Mouse (Mus musculus): Measurements from ENCODE around the gene Olfr1436.
A peak's percentile ranks its signal among the peaks of the same experiment; 100 is the strongest.
"Not testable (repeated sequence)": the region's sequence is repeated elsewhere in the genome, so short reads cannot be mapped to it uniquely, and the experiment has no call there.

Olfr1436 gene

GRCm38 (mm10) chr19:12299030-12299429 is at the start of gene Olfr1436:
Gene Olfr1436, minus strand, starts transcription at chr19:12299130.
- not testable (repeated sequence) for DNase-seq (ENCODE audit: low spot score)

- no peak for DNase-seq (ENCODE audit: low spot score)
These were observed 36.9 kb upstream of the Olfr1436 start, which contains the start of gene Olfr1438-ps1 for GRCm38 (mm10) chr19:12335810-12336209. Gene Olfr1438-ps1, minus strand, starts transcription at chr19:12335910.

- no peak for DNase-seq (ENCODE audit: low spot score)
These were observed 26.1 kb upstream of the Olfr1436 start, which contains the start of gene Olfr1437 for GRCm38 (mm10) chr19:12325001-12325400. Gene Olfr1437, minus strand, starts transcription at chr19:12325101.

- peak; percentile 21 for DNase-seq (ENCODE audit: low spot score)
These were observed 6.0 kb downstream of the Olfr1436 start for GRCm38 (mm10) chr19:12292979-12293378.

GRCm38 (mm10) chr19:12279554-12279953 is 19.4 kb downstream of the Olfr1436 start, which contains the start of gene Olfr1434:
Gene Olfr1434, plus strand, starts transcription at chr19:12279854.
- no peak for DNase-seq (ENCODE audit: low spot score)

GRCm38 (mm10) chr19:12260732-12261131 is 38.2 kb downstream of the Olfr1436 start, which contains the start of gene Olfr235:
Gene Olfr235, plus strand, starts transcription at chr19:12261032.
- no peak for DNase-seq (ENCODE audit: low spot score)
